Mouse (Mus musculus) liver, embryonic 16.5 days (tissue): Measurements from ENCODE around the gene Dedd. TPM values are rescaled to one million over a fixed set of nuclear protein-coding genes. Genes with fewer than 3 reads are reported as not detected.
A peak's percentile ranks its signal among the peaks of the same experiment; 100 is the strongest.

Source experiments
- ATAC-seq: fragments of 200-750 bp; cut with Nextera tagmentation; 2 replicates; pipeline ENCODE4 v1.8.0; 2017; ENCODE audit warnings: low read depth, mild to moderate bottlenecking, moderate number of reproducible peaks, moderate library complexity
- H3K27ac ChIP-seq: fragments of 300-500 bp; sonication (generic); 2 replicates; pipeline ENCODE4 v1.5.1; 2014; ENCODE audit warnings: mild to moderate bottlenecking, low read length
- H3K27me3 ChIP-seq: fragments of 300-500 bp; sonication (generic); 2 replicates; pipeline ENCODE4 v1.6.1; 2014; ENCODE audit warnings: low read depth, low read length, mixed read lengths; ENCODE audit not compliant: control insufficient read depth, insufficient read depth
- H3K36me3 ChIP-seq: fragments of 300-500 bp; sonication (generic); 2 replicates; pipeline ENCODE4 v1.6.1; 2014; ENCODE audit warnings: mild to moderate bottlenecking; ENCODE audit not compliant: control insufficient read depth, insufficient read depth
- H3K4me1 ChIP-seq: fragments of 300-500 bp; sonication (generic); 2 replicates; pipeline ENCODE4 v1.6.1; 2014; ENCODE audit warnings: low read depth, low read length, mixed read lengths; ENCODE audit not compliant: control insufficient read depth
- H3K4me2 ChIP-seq: fragments of 300-500 bp; sonication (generic); 2 replicates; pipeline ENCODE4 v1.6.1; 2014; ENCODE audit warnings: low read depth, low read length, mixed read lengths
- H3K4me3 ChIP-seq: fragments of 300-500 bp; sonication (generic); 2 replicates; pipeline ENCODE4 v1.5.1; 2014; ENCODE audit warnings: low read depth, mild to moderate bottlenecking, low read length
- H3K9ac ChIP-seq: fragments of 300-500 bp; sonication (generic); 2 replicates; pipeline ENCODE4 v1.6.1; 2014; ENCODE audit warnings: low read depth, low read length
- H3K9me3 ChIP-seq: fragments of 300-500 bp; sonication (generic); replicated peaks from 2 replicates; pipeline ENCODE4 v1.6.1; 2016; ENCODE audit warnings: low read length; ENCODE audit not compliant: control insufficient read depth
- WGBS: fragments of 180-500 bp; shearing (Covaris S2); extraction: QIAGEN DNeasy Blood & Tissue Kit; methylation state at CpG from one replicate; pipeline ENCODE4 v1.1.7; 2014; ENCODE audit not compliant: insufficient replicate concordance; 5-methylcytosine and 5-hydroxymethylcytosine counted together
- polyA plus RNA-seq: library from polyadenylated mRNA; unstranded; fragments of >200 nt; fragmentation: Nextera tagmentation; extraction: Ambion mirVana; gene quantifications from 2 replicates; pipeline ENCODE4 v1.2.1, GENCODE M21; 2015

The Dedd gene
- polyA plus RNA-seq, 1 experiment from 2014 or later: 17.5 TPM

DNA sequence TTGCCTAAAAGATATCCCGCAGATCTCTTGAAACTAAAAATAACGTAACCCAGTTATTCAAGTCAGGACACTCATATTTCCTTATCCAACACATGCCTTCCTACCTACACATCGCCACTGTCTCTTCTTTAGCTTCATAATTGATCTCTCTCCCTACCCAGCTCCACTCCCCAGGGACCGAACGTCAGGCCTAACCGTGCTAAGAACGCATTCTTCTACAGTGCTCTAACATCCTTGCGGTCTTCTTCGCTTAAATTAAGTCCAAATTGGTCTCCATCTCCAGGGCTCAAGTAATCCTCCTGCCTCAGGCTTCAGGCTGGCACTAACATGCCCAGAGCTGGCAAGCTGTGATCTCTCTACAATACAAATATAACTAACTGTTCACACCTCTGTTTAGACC, 701 bp upstream of the Dedd start:
- WGBS: 24% methylated on average over 9 of the region's 9 CpGs
- H3K4me3 ChIP-seq: peak overlapping the region; percentile 71
- H3K4me1 ChIP-seq: peaks cover 25% of the 10 kb centered on the region

GRCm38 (mm10) chr1:171329433-171330215, 679 bp downstream of the Dedd start:
- peak overlapping the region; percentile 71 for H3K4me3 ChIP-seq
- peak overlapping the region; percentile 90 for H3K27ac ChIP-seq
- peak overlapping the region; percentile 95 for H3K4me2 ChIP-seq
- no peaks in the 10 kb centered on the region for H3K36me3 ChIP-seq
- no peaks in the 10 kb centered on the region for H3K27me3 ChIP-seq
- peak; percentile 73 for ATAC-seq
- H3K9ac ChIP-seq: peak overlapping the region; percentile 93
- peaks cover 25% of the 10 kb centered on the region for H3K4me1 ChIP-seq
- WGBS: under 1% methylated on average over 44 of the region's 61 CpGs
- no peaks in the 10 kb centered on the region for H3K9me3 ChIP-seq

More for the DNA sequence above, 701 bp upstream of the Dedd start:
- peak overlapping the region; percentile 93 for H3K9ac ChIP-seq
- peak overlapping the region; percentile 95 for H3K4me2 ChIP-seq
- no peaks in the 10 kb centered on the region for H3K36me3 ChIP-seq
- no peaks in the 10 kb centered on the region for H3K9me3 ChIP-seq
- ATAC-seq: no peak
- peak overlapping the region; percentile 90 for H3K27ac ChIP-seq
- H3K27me3 ChIP-seq: no peaks in the 10 kb centered on the region

DNA sequence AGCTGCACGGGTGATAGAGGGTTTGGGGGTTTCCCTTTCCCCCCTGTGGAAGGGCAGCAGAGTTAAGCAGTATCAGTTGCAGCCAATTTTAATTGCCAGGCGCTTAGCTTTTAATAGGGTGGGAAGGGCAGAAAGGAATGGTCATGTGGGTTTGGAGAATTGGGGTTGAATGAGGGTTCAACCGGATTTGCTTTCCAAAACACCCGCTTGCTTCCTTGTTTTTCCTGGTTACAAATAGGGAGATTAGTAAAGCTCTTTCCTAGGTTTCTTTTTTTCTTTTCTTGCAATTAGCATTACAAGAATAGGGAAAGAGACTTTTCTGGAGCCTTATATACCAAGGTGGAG, 1.2 kb downstream of the Dedd start:
- Histone ChIP-seq H3K9ac (peak overlapping the region; percentile 93), H3K9me3 (no peaks in the 10 kb centered on the region), H3K4me2 (peak overlapping the region; percentile 95), H3K4me1 (peaks cover 25% of the 10 kb centered on the region), H3K27ac (peak overlapping the region; percentile 90), H3K4me3 (peak overlapping the region; percentile 71), H3K36me3 (no peaks in the 10 kb centered on the region), H3K27me3 (no peaks in the 10 kb centered on the region)
- WGBS: 2% methylated on average over 4 of the region's 4 CpGs
- no peak for ATAC-seq

DNA sequence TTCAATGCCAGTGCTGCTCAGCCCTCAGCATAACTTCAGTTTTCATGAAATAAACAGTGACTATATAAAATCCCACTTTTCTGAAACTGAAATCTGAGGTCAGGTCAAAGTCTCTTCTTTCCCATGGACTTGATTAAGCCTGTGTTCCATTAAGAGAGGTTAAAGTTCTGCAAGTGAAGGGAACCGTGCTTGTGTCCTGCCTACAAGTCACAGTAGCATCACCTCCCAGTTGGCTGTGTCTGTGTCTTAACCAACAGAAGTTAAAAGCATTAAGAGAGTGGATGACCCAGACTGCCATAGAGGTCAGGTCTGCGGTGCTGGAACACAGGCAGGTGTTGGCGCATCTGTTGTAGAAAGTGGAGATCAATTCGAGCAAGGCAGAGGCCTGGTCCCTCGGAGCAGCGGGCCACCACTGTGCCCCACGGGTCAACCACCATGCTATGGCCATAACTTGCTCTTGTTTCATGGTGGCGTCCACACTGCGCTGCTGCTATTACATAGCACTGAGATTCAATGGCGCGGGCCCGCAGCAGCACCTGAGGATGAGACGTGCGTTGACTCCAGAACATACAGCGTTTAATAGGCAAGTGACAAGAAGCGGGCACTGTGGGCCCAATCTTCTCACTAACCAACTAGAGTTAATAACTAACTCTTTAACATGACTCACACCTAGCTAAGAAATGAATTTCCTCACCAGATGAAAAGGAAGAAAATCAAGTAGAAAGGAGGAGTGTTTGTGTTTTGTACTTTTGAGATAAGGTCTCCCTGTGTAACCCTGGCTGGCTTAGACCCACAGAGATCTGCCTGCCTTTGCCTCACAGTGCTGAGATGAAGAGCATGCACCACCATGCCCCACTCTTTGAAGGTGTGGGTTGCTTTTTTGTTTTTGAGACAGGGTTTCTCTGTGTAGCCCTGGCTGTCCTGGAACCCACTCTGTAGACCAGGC, 13.6 kb downstream of the Dedd start:
- H3K4me2 ChIP-seq: no peak overlapping the region
- H3K4me1 ChIP-seq: peaks cover 15% of the 10 kb centered on the region
- H3K27me3 ChIP-seq: no peaks in the 10 kb centered on the region
- no peak overlapping the region for H3K4me3 ChIP-seq
- 90% methylated on average over 16 of the region's 16 CpGs for WGBS
- H3K27ac ChIP-seq: no peak overlapping the region
- peaks cover 24% of the 10 kb centered on the region for H3K36me3 ChIP-seq
- peaks cover 2% of the 10 kb centered on the region; the same call in 1 of the 2 replicates for H3K9me3 ChIP-seq
- no peak overlapping the region for H3K9ac ChIP-seq
- no peak for ATAC-seq

DNA sequence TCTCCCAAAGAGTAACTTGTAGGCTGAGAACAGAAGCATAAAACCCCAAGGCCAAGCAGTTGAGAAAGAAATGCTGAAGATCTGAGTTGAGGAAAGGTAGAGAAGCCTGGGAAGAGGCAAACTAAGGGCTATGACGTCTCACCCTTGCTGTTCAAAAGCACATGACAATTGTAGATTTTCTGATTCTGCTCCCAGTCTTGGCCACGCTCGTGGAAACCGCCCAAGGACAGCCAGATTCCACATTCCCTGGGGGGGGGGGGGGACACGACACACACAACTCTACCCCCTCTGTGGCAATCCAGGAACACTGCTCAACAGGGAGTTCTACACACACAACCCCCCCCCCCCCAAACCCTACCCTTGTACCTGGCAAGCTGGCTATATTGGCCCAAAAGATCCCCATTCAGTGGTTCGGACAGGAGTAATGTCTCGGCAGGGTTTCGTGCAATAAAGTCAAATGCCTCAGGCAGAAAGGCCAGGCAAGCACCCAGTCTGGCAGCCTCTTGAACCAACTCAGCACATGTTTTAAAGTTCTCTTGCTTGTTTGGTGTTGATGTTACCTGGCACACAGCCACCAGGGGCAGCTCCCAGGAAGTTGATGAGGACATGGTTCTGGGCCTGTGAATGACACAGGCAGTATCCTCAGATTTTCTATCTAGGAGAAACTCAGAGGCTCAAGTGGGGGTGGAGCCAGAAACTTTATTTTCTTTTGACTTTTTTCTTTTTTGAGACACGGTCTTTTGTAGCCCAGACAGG, 15.2 kb downstream of the Dedd start:
- Histone ChIP-seq H3K27me3 (no peaks in the 10 kb centered on the region), H3K9me3 (peaks cover 2% of the 10 kb centered on the region; the same call in 1 of the 2 replicates), H3K4me3 (peak overlapping the region; percentile 86; the same call in 1 of the 2 replicates), H3K9ac (no peak overlapping the region), H3K36me3 (peaks cover 19% of the 10 kb centered on the region; the same call in 1 of the 2 replicates), H3K4me2 (peak overlapping the region; percentile 81), H3K4me1 (peaks cover 15% of the 10 kb centered on the region), H3K27ac (peak overlapping the region; percentile 8; the same call in 1 of the 2 replicates)
- peak; percentile 35 for ATAC-seq
- 74% methylated on average over 9 of the region's 9 CpGs for WGBS

DNA sequence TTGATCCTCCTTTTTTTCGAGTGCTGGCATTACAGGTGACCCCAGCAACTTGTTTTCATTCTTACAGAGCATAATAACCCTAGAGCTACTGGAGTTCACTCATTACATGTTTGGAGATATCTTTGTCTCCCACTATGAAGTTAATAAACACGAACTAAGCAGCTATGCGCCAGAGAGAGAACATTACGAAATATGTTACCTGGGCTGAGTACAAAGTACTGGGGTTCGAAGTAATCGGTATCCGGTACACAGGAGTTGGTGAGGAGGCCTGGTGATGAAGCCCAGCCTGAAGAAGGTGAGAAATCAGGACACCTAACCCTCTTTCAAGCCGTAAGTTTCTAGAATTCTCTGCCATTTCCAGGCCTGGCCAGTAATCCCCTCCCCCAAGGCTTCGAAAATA, 15.8 kb downstream of the Dedd start:
- Histone ChIP-seq H3K9me3 (peaks cover 2% of the 10 kb centered on the region; the same call in 1 of the 2 replicates), H3K27me3 (no peaks in the 10 kb centered on the region), H3K9ac (peak overlapping the region; percentile 80), H3K36me3 (peaks cover 18% of the 10 kb centered on the region; the same call in 1 of the 2 replicates), H3K4me1 (peaks cover 15% of the 10 kb centered on the region), H3K27ac (peak overlapping the region; percentile 80), H3K4me2 (peak overlapping the region; percentile 81), H3K4me3 (peak overlapping the region; percentile 86)
- ATAC-seq: peak; percentile 53
- WGBS: 62% methylated on average over 9 of the region's 9 CpGs

DNA sequence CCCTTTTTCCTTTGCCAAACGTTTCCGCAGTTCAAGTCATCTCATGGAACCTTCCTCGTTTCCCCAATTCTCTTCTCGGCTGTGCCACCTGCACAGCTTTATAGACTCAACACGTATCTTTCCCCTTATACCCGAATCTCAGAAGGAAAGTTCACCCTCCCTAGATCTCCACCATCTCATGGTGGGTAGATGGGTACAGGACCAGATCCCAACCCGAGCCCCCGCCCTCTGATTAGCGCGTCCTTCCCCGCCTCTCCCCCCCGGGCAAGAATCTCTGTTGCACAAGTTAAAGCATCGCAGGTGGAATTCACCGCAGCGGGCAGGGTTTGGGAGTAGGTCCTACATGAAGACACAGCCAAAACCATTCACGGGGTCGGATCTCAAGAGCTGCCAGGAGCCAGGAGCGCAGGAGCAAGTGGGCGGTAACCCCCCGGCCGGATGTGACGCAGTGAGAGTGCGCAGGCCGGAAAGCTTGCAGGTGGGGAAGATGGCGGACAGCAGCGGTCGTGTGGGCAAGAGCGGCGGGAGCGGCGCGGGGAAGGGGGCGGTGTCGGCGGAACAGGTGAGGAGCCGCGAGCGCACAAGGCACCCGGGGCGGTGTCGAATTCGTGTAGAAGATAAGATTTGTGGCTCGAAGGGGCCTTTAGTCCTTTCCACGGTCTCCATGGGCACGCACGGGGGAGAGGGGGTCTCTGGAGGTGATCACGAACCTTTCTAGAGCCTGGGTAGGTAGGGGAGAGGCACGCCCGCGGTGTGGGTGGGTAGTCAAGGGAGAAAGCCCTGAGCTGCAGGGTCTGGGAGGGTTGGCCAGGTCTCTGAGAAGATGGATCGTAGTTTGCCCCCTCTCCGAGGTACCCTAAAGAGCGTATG, 16.5 kb downstream of the Dedd start, which contains the start of the genes Nit1 and Pfdn2:
Nit1 (minus strand) TSS at position 422 of the 870 bp plus-strand sequence.
Pfdn2 (plus strand) TSS at position 446 of the 870 bp plus-strand sequence.
- Histone ChIP-seq H3K27me3 (no peaks in the 10 kb centered on the region), H3K4me1 (peaks cover 15% of the 10 kb centered on the region), H3K9ac (peak within 1 kb of the TSS; percentile 80), H3K27ac (peak within 1 kb of the TSS; percentile 80), H3K9me3 (peaks cover 2% of the 10 kb centered on the region; the same call in 1 of the 2 replicates), H3K36me3 (peaks cover 13% of the 10 kb centered on the region; the same call in 1 of the 2 replicates), H3K4me3 (peak within 1 kb of the TSS; percentile 86), H3K4me2 (peak within 1 kb of the TSS; percentile 81)
- under 1% methylated on average over 53 of the region's 53 CpGs for WGBS
- peak; percentile 90 for ATAC-seq
